23 mouse cellular contexts compared by ENCODE assay signal in genomic region chr4:138213861-138214260, GRCm38 (mm10). TPM values are rescaled to one million over a fixed set of nuclear protein-coding genes. Genes with fewer than 3 reads are reported as not detected.
DNase-seq lines count a peak whose midpoint lies in the region; ATAC-seq and TF ChIP-seq lines count a peak whose summit lies in the region.
"Had no signal": no experiment of that assay in that cellular context is flagged by ENCODE, and none has a peak within 500 bp of the region (broad histone marks: within the 10 kb centered on the region; RNA-seq: fewer than 3 reads in every experiment).

No protein-coding gene starts in this region.

- H3K9ac ChIP-seq in stomach, embryonic 16.5 days (ENCODE audit: low read length), result no peak overlapping the region
- H3K9ac ChIP-seq: forebrain, embryonic 15.5 days; heart, embryonic 15.5 days; limb, embryonic 15.5 days; liver, postnatal 0 days; neural tube, embryonic 13.5 days had no signal

- CTCF ChIA-PET in Patski (lab: Charles Lee), result interaction anchor here (1.1 kb wide), 1 partner anchor 19 kb away, joined by 3 read pairs; no protein-coding TSS in a partner anchor

- peak; percentile 71 for DNase-seq in Patski (ENCODE audit: low read depth, low spot score)
- peak; percentile 15 for DNase-seq in lung, postnatal 14 days
- DNase-seq in left cerebral cortex, postnatal 25 days (ENCODE audit: low spot score in 2 of 2), result no peak
- no peak for DNase-seq in frontal cortex, postnatal 25 days (ENCODE audit: low spot score in 2 of 2)
- DNase-seq in cerebellum, postnatal 10 days, result no peak
- DNase-seq: adrenal gland, postnatal 25 days; cerebellum, postnatal 14 days; gastrocnemius, postnatal 10 days; heart, adult 2 months; kidney, adult 8-10 months; kidney, postnatal 36 days; liver, postnatal 0 days; thymus, postnatal 4 days had no signal

- 55% methylated on average over 3 of the region's 3 CpGs for WGBS in stomach, embryonic 16.5 days

- POLR2A ChIA-PET in Patski (lab: Charles Lee), result no interaction called here

- H3K27me3 ChIP-seq in megakaryocyte, embryonic 14.5 days (replicated peaks), result no peaks in the 10 kb centered on the region
- H3K27me3 ChIP-seq in Patski, result no peaks in the 10 kb centered on the region
- no peaks in the 10 kb centered on the region for H3K27me3 ChIP-seq in stomach, embryonic 16.5 days (ENCODE audit: control insufficient read depth, insufficient read depth, low read length)
- H3K27me3 ChIP-seq: forebrain, embryonic 15.5 days; heart, embryonic 15.5 days; limb, embryonic 15.5 days; neural tube, embryonic 13.5 days had no signal

- TF ChIP-seq CTCF in Patski (IDR thresholded peaks at IDR 0.05), result no peak

- no peaks in the 10 kb centered on the region for H3K9me3 ChIP-seq in megakaryocyte, embryonic 14.5 days
- no peaks in the 10 kb centered on the region for H3K9me3 ChIP-seq in stomach, embryonic 16.5 days (replicated peaks; ENCODE audit: control insufficient read depth, low read length)
- H3K9me3 ChIP-seq: forebrain, embryonic 15.5 days; heart, embryonic 15.5 days; hindbrain, embryonic 10.5 days; limb, embryonic 15.5 days; midbrain, embryonic 10.5 days; neural tube, embryonic 13.5 days had no signal

- peaks cover 65% of the 10 kb centered on the region for H3K4me1 ChIP-seq in megakaryocyte, embryonic 14.5 days
- peaks cover 17% of the 10 kb centered on the region for H3K4me1 ChIP-seq in stomach, embryonic 16.5 days (ENCODE audit: control insufficient read depth, insufficient read depth, low read length)

- no peak overlapping the region for H3K4me2 ChIP-seq in stomach, embryonic 16.5 days (ENCODE audit: low read depth, low read length)
- H3K4me2 ChIP-seq: forebrain, embryonic 15.5 days; heart, embryonic 15.5 days; limb, embryonic 15.5 days; neural tube, embryonic 13.5 days had no signal

- peak overlapping the region; percentile 53; the same call in 1 of the 2 replicates for H3K27ac ChIP-seq in stomach, embryonic 16.5 days (ENCODE audit: low read length)
- H3K27ac ChIP-seq: forebrain, embryonic 15.5 days; heart, adult 2 months; heart, embryonic 15.5 days; hindbrain, embryonic 10.5 days; limb, embryonic 15.5 days; midbrain, embryonic 10.5 days; neural tube, embryonic 13.5 days had no signal

- ATAC-seq in megakaryocyte, adult 5-6 weeks (ENCODE audit: poor library complexity, severe bottlenecking), result no peak
- ATAC-seq in Patski, result no peak
- ATAC-seq in stomach, embryonic 16.5 days (ENCODE audit: insufficient read depth, low FRiP score), result no peak
- ATAC-seq: forebrain, embryonic 15.5 days; liver, postnatal 0 days had no signal

- intact Hi-C loops in left cerebral cortex, postnatal 25 days (cut with DNase I), result loop anchor here (10.0 kb wide), 1 partner anchor 369 kb away; no protein-coding TSS in a partner anchor

- peaks cover 24% of the 10 kb centered on the region for H3K36me3 ChIP-seq in megakaryocyte, embryonic 14.5 days (replicated peaks; ENCODE audit: low read length)
- peaks cover 7% of the 10 kb centered on the region; the same call in 1 of the 2 replicates for H3K36me3 ChIP-seq in stomach, embryonic 16.5 days (ENCODE audit: control insufficient read depth, insufficient read depth, low read length)

- in situ Hi-C loops in Patski (cut with MboI; ENCODE audit: low pct_unique_long_range_greater_than_20kb), result no loop called here

- H3K4me3 ChIP-seq in megakaryocyte, embryonic 14.5 days (replicated peaks), result peak overlapping the region; percentile 47
- H3K4me3 ChIP-seq in stomach, embryonic 16.5 days (replicated peaks; ENCODE audit: low read length), result no peak overlapping the region
- H3K4me3 ChIP-seq: forebrain, embryonic 15.5 days; heart, adult 2 months; heart, embryonic 15.5 days; hindbrain, embryonic 10.5 days; limb, embryonic 15.5 days; midbrain, embryonic 10.5 days; neural tube, embryonic 13.5 days had no signal

RNA-seq across cellular contexts. Expression of gene Hp1bp3, which starts 2.2 kb away (rescaled TPM):
- polyA plus RNA-seq in megakaryocyte, embryonic 14.5 days (2012; ENCODE audit: insufficient read depth, low replicate concordance), result 14.0 and 53.0 TPM in 2 replicates
- 89.1 and 105 TPM in 2 replicates for total RNA-seq in megakaryocyte, adult 5-6 weeks (2015)
- total RNA-seq in megakaryocyte, adult 5-6 weeks (2017), result 165 and 173 TPM in 2 replicates
- 112 TPM for polyA plus RNA-seq in Patski (2021)
- 131 and 141 TPM in 2 replicates for polyA plus RNA-seq in stomach, embryonic 16.5 days (2015; fragmentation: Nextera tagmentation; extraction: Ambion mirVana)
- total RNA-seq in left cerebral cortex, postnatal 25 days (2021), result 100 to 1,000 TPM; 169 to 180 TPM

RNA-seq across cellular contexts. Expression of gene Sh2d5, which starts 36.3 kb away (rescaled TPM):
- polyA plus RNA-seq in megakaryocyte, embryonic 14.5 days (2012; ENCODE audit: insufficient read depth, low replicate concordance), result 11.4 and 15.9 TPM in 2 replicates
- 1.5 and 2.4 TPM in 2 replicates for total RNA-seq in megakaryocyte, adult 5-6 weeks (2015)
- 1.2 and 1.3 TPM in 2 replicates for total RNA-seq in megakaryocyte, adult 5-6 weeks (2017)
- polyA plus RNA-seq in Patski (2021), result 0.91 TPM
- polyA plus RNA-seq in stomach, embryonic 16.5 days (2015; fragmentation: Nextera tagmentation; extraction: Ambion mirVana), result 0.46 and 0.82 TPM in 2 replicates
- total RNA-seq in left cerebral cortex, postnatal 25 days (2021), result 10 to 100 TPM; 60.0 to 68.4 TPM
- total RNA-seq: heart, adult 2 months; monocyte, adult 5-6 weeks had no signal

RNA-seq across cellular contexts. Expression of gene Kif17, which starts 36.4 kb away (rescaled TPM):
- 1.4 and 1.7 TPM in 2 replicates for polyA plus RNA-seq in megakaryocyte, embryonic 14.5 days (2012; ENCODE audit: insufficient read depth, low replicate concordance)
- 0.13 and 0.25 TPM in 2 replicates for total RNA-seq in megakaryocyte, adult 5-6 weeks (2015)
- 0.12 and 0.59 TPM in 2 replicates for total RNA-seq in megakaryocyte, adult 5-6 weeks (2017)
- polyA plus RNA-seq in Patski (2021), result 1.6 TPM
- polyA plus RNA-seq in stomach, embryonic 16.5 days (2015; fragmentation: Nextera tagmentation; extraction: Ambion mirVana), result 1.5 and 1.9 TPM in 2 replicates
- total RNA-seq in left cerebral cortex, postnatal 25 days (2021), result 10 to 100 TPM; 23.7 to 25.1 TPM

Comparison
In these comparisons a context has a peak if more than half of its experiments do, and no peak if none do; other contexts are left out.
1. DNase-seq: peak in Patski (single experiment) and lung, postnatal 14 days (single experiment); none in left cerebral cortex, postnatal 25 days (0 of 2), frontal cortex, postnatal 25 days (0 of 2) and cerebellum, postnatal 10 days (0 of 2).